8 mouse cellular contexts compared by ENCODE assay signal in the genomic region with DNA sequence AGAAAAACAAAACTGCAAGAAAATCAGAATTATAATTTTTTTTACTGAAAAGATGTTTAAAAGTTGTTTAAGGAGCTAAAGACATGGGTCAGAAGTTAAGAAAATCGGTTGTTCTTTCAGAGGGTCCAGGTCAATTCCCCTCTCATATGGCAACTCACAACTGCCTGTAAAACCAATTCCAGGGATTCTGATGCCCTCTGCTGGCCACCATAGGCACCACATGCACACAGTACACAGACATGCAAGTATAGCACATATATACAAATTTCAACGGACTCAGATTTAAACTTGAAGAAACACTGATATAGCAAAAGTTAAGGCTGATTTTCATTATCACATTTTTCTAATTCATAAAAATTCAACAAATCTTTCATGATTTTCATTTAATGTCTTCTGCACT. TPM values are rescaled to one million over a fixed set of nuclear protein-coding genes. Genes with fewer than 3 reads are reported as not detected.
A peak's percentile ranks its signal among the peaks of the same experiment; 100 is the strongest.
DNase-seq lines count a peak whose midpoint lies in the region; ATAC-seq and TF ChIP-seq lines count a peak whose summit lies in the region.

No protein-coding gene starts in this region.

- peak; percentile 63; the same call in 1 of the 2 replicates for TF ChIP-seq CTCF in liver, adult 2 months (IDR thresholded peaks at IDR 0.05; ENCODE audit: low read depth, low read length)

- H3K27ac ChIP-seq in liver, adult 2 months (replicated peaks; ENCODE audit: insufficient read depth, low read depth, low read length), result no peak overlapping the region
- H3K27ac ChIP-seq in liver, embryonic 12.5 days, result no peak overlapping the region
- no peak overlapping the region for H3K27ac ChIP-seq in forebrain, embryonic 11.5 days (ENCODE audit: low read depth, low read length)

- DNase-seq in cerebellum, postnatal 36 days, result peak; percentile 16 to 18
- peak; percentile 35 for DNase-seq in liver, adult 2 months (ENCODE audit: extremely low read depth, low read depth, low spot score)
- peak; percentile 42 for DNase-seq in c-Kit-positive CD71-positive TER-119-negative erythroid progenitor cells, embryonic 14.5 days (ENCODE audit: low read depth)
- DNase-seq in naive thymus-derived CD4-positive, alpha-beta T cell, adult 2 months (ENCODE audit: low read depth), result peak; percentile 54
- no peak for DNase-seq in urinary bladder, adult 2 months (ENCODE audit: low spot score)
- DNase-seq in forebrain, embryonic 11.5 days (ENCODE audit: low spot score), result no peak

- H3K4me2 ChIP-seq in liver, embryonic 12.5 days, result no peak overlapping the region
- H3K4me2 ChIP-seq in forebrain, embryonic 11.5 days (ENCODE audit: low read depth, low read length, severe bottlenecking), result no peak overlapping the region

- H3K9me3 ChIP-seq in liver, embryonic 12.5 days (replicated peaks), result no peaks in the 10 kb centered on the region
- H3K9me3 ChIP-seq in forebrain, embryonic 11.5 days (ENCODE audit: control insufficient read depth, low read length), result no peaks in the 10 kb centered on the region

- 84% methylated on average over 2 of the region's 2 CpGs for WGBS in liver, adult 2 months
- WGBS in liver, embryonic 12.5 days (ENCODE audit: insufficient replicate concordance), result 75% methylated on average over 2 of the region's 2 CpGs
- 89% methylated on average over 2 of the region's 2 CpGs for WGBS in forebrain, embryonic 11.5 days

- H3K27me3 ChIP-seq in liver, adult 2 months (ENCODE audit: control insufficient read depth, insufficient read depth, low read length), result no peaks in the 10 kb centered on the region
- no peaks in the 10 kb centered on the region for H3K27me3 ChIP-seq in liver, embryonic 12.5 days (replicated peaks)
- no peaks in the 10 kb centered on the region for H3K27me3 ChIP-seq in forebrain, embryonic 11.5 days (ENCODE audit: control insufficient read depth, insufficient read depth, low read length)

- no peak overlapping the region for H3K4me3 ChIP-seq in liver, adult 2 months (ENCODE audit: insufficient read depth, low read depth, low read length)
- no peak overlapping the region for H3K4me3 ChIP-seq in liver, embryonic 12.5 days
- H3K4me3 ChIP-seq in forebrain, embryonic 11.5 days (ENCODE audit: low read depth, low read length), result no peak overlapping the region

- no peak overlapping the region for H3K9ac ChIP-seq in liver, adult 2 months (ENCODE audit: low read depth, low read length)
- H3K9ac ChIP-seq in liver, embryonic 12.5 days, result no peak overlapping the region
- no peak overlapping the region for H3K9ac ChIP-seq in forebrain, embryonic 11.5 days (ENCODE audit: low read length)

- peaks cover 5% of the 10 kb centered on the region; the same call in 1 of the 2 replicates for H3K4me1 ChIP-seq in liver, adult 2 months (ENCODE audit: control insufficient read depth, insufficient read depth, low read length)
- no peaks in the 10 kb centered on the region for H3K4me1 ChIP-seq in liver, embryonic 12.5 days
- H3K4me1 ChIP-seq in forebrain, embryonic 11.5 days (replicated peaks; ENCODE audit: control insufficient read depth, insufficient read depth, low read length), result no peaks in the 10 kb centered on the region

- no peaks in the 10 kb centered on the region; the same call in 1 of the 2 replicates for H3K36me3 ChIP-seq in liver, adult 2 months (ENCODE audit: control insufficient read depth, insufficient read depth, low read length)
- H3K36me3 ChIP-seq in liver, embryonic 12.5 days, result 0 out of 2 replicates have a peak, but pooled peaks cover 4% of the 10 kb centered on the region
- no peaks in the 10 kb centered on the region for H3K36me3 ChIP-seq in forebrain, embryonic 11.5 days (ENCODE audit: control insufficient read depth, insufficient read depth, low read length)

- H3K79me2 ChIP-seq in liver, adult 2 months (ENCODE audit: control insufficient read depth, insufficient read depth, low read length), result peaks cover 18% of the 10 kb centered on the region; the same call in 1 of the 2 replicates

- no peak for ATAC-seq in cerebellum, adult (ENCODE audit: insufficient number of reproducible peaks, low FRiP score, low TSS enrichment)
- no peak for ATAC-seq in liver, embryonic 12.5 days
- ATAC-seq in forebrain, embryonic 11.5 days (replicated peaks; ENCODE audit: low FRiP score), result no peak

- no peak for TF ChIP-seq POLR2A in liver, adult 2 months (IDR thresholded peaks at IDR 0.05; ENCODE audit: extremely low read depth, insufficient read depth, low read length)

RNA-seq across cellular contexts. Expression of gene Fam126b, which starts 6.9 kb away (rescaled TPM):
- 22.6 and 33.0 TPM in 2 replicates for total RNA-seq in liver, adult 2 months (2014; rRNA removed)
- 1.8 and 2.3 TPM in 2 replicates for polyA plus RNA-seq in liver, adult 2 months (2012; rRNA removed)
- polyA plus RNA-seq in liver, embryonic 12.5 days (2016; fragmentation: Nextera tagmentation; extraction: Ambion mirVana), result 5.2 and 5.7 TPM in 2 replicates
- 5.3 and 5.7 TPM in 2 replicates for polyA plus RNA-seq in urinary bladder, adult 2 months (2012; rRNA removed)
- 8.0 and 8.5 TPM in 2 replicates for polyA plus RNA-seq in forebrain, embryonic 11.5 days (2014; fragmentation: Nextera tagmentation; extraction: Ambion mirVana)

RNA-seq across cellular contexts. Expression of gene Ndufb3, which starts 7.0 kb away (rescaled TPM):
- total RNA-seq in liver, adult 2 months (2014; rRNA removed), result 116 and 196 TPM in 2 replicates
- 48.0 and 52.4 TPM in 2 replicates for polyA plus RNA-seq in liver, adult 2 months (2012; rRNA removed)
- polyA plus RNA-seq in liver, embryonic 12.5 days (2016; fragmentation: Nextera tagmentation; extraction: Ambion mirVana), result 128 and 143 TPM in 2 replicates
- 176 and 214 TPM in 2 replicates for polyA plus RNA-seq in urinary bladder, adult 2 months (2012; rRNA removed)
- polyA plus RNA-seq in forebrain, embryonic 11.5 days (2014; fragmentation: Nextera tagmentation; extraction: Ambion mirVana), result 142 and 146 TPM in 2 replicates

Comparison
In these comparisons a context has a peak if more than half of its experiments do, and no peak if none do; other contexts are left out.
1. DNase-seq: peak in cerebellum, postnatal 36 days (2 of 2), liver, adult 2 months (single experiment), c-Kit-positive CD71-positive TER-119-negative erythroid progenitor cells, embryonic 14.5 days (single experiment) and naive thymus-derived CD4-positive, alpha-beta T cell, adult 2 months (single experiment); none in urinary bladder, adult 2 months (single experiment) and forebrain, embryonic 11.5 days (single experiment).